Mouse (Mus musculus): ENCODE results near the gene Itgae. TPM values are rescaled to one million over a fixed set of nuclear protein-coding genes. Genes with fewer than 3 reads are reported as not detected.

Gene Itgae
- not detected in 2 replicates for polyA plus RNA-seq (2012; ENCODE audit: insufficient read depth, insufficient read length, missing spikeins)

- H3K4me1 ChIP-seq (ENCODE audit: control insufficient read depth, insufficient read depth, low read length), result peaks cover 21% of the 10 kb centered on the region
- no peak within 1 kb of the TSS for H3K27ac ChIP-seq (ENCODE audit: insufficient read depth, low read depth, low read length)
- H3K4me3 ChIP-seq (ENCODE audit: insufficient read depth, low read length), result no peak within 1 kb of the TSS
- TF ChIP-seq POLR2A (IDR thresholded peaks at IDR 0.05; ENCODE audit: borderline replicate concordance, low read depth, low read length) (no peak), CTCF (IDR thresholded peaks at IDR 0.05; ENCODE audit: low read depth, low read length) (no peak)
Measured at GRCm38 (mm10) chr11:73090283-73090682, at the start of gene Itgae. TSS of gene Itgae (plus strand) at chr11:73090583.

- Histone ChIP-seq H3K4me3 (ENCODE audit: insufficient read depth, low read length) (no peak overlapping the region), H3K4me1 (ENCODE audit: control insufficient read depth, insufficient read depth, low read length) (peaks cover 6% of the 10 kb centered on the region), H3K27ac (ENCODE audit: insufficient read depth, low read depth, low read length) (no peak overlapping the region)
- TF ChIP-seq CTCF (IDR thresholded peaks at IDR 0.05; ENCODE audit: low read depth, low read length), result no peak
- no peak for TF ChIP-seq POLR2A (IDR thresholded peaks at IDR 0.05; ENCODE audit: borderline replicate concordance, low read depth, low read length)
Measured at GRCm38 (mm10) chr11:73044229-73044755, 46.1 kb upstream of the Itgae start.

GRCm38 (mm10) chr11:73044789-73045188 is 45.6 kb upstream of the Itgae start:
- no peak overlapping the region for H3K4me3 ChIP-seq (ENCODE audit: insufficient read depth, low read length)
- peaks cover 6% of the 10 kb centered on the region for H3K4me1 ChIP-seq (ENCODE audit: control insufficient read depth, insufficient read depth, low read length)
- no peak overlapping the region for H3K27ac ChIP-seq (ENCODE audit: insufficient read depth, low read depth, low read length)
- TF ChIP-seq POLR2A (IDR thresholded peaks at IDR 0.05; ENCODE audit: borderline replicate concordance, low read depth, low read length) (no peak), CTCF (IDR thresholded peaks at IDR 0.05; ENCODE audit: low read depth, low read length) (no peak)

GRCm38 (mm10) chr11:73047542-73047996 is 42.8 kb upstream of the Itgae start, which contains the start of gene Ncbp3:
TSS of gene Ncbp3 (plus strand) at chr11:73047783.
- Histone ChIP-seq H3K27ac (ENCODE audit: insufficient read depth, low read depth, low read length) (peak within 1 kb of the TSS; percentile 44; the same call in 1 of the 2 replicates), H3K4me1 (ENCODE audit: control insufficient read depth, insufficient read depth, low read length) (peaks cover 6% of the 10 kb centered on the region), H3K4me3 (ENCODE audit: insufficient read depth, low read length) (peak within 1 kb of the TSS; percentile 84)
- no peak for TF ChIP-seq CTCF (IDR thresholded peaks at IDR 0.05; ENCODE audit: low read depth, low read length)

- H3K4me1 ChIP-seq (ENCODE audit: control insufficient read depth, insufficient read depth, low read length), result peaks cover 6% of the 10 kb centered on the region
- TF ChIP-seq POLR2A (IDR thresholded peaks at IDR 0.05; ENCODE audit: borderline replicate concordance, low read depth, low read length), result no peak
- TF ChIP-seq CTCF (IDR thresholded peaks at IDR 0.05; ENCODE audit: low read depth, low read length), result no peak
- peak overlapping the region; percentile 84 for H3K4me3 ChIP-seq (ENCODE audit: insufficient read depth, low read length)
- peak overlapping the region; percentile 44; the same call in 1 of the 2 replicates for H3K27ac ChIP-seq (ENCODE audit: insufficient read depth, low read depth, low read length)
Measured at GRCm38 (mm10) chr11:73048030-73048876, 42.1 kb upstream of the Itgae start.

- Histone ChIP-seq H3K4me1 (ENCODE audit: control insufficient read depth, insufficient read depth, low read length) (peaks cover 6% of the 10 kb centered on the region), H3K27ac (ENCODE audit: insufficient read depth, low read depth, low read length) (no peak overlapping the region), H3K4me3 (ENCODE audit: insufficient read depth, low read length) (peak overlapping the region; percentile 84)
- TF ChIP-seq CTCF (IDR thresholded peaks at IDR 0.05; ENCODE audit: low read depth, low read length) (peak; percentile 80), POLR2A (IDR thresholded peaks at IDR 0.05; ENCODE audit: borderline replicate concordance, low read depth, low read length) (no peak)
Measured at GRCm38 (mm10) chr11:73049335-73049734, 41.0 kb upstream of the Itgae start.

- no peak overlapping the region for H3K27ac ChIP-seq (ENCODE audit: insufficient read depth, low read depth, low read length)
- no peak for TF ChIP-seq CTCF (IDR thresholded peaks at IDR 0.05; ENCODE audit: low read depth, low read length)
- no peak for TF ChIP-seq POLR2A (IDR thresholded peaks at IDR 0.05; ENCODE audit: borderline replicate concordance, low read depth, low read length)
- H3K4me3 ChIP-seq (ENCODE audit: insufficient read depth, low read length), result no peak overlapping the region
- H3K4me1 ChIP-seq (ENCODE audit: control insufficient read depth, insufficient read depth, low read length), result peaks cover 3% of the 10 kb centered on the region
Measured at GRCm38 (mm10) chr11:73052795-73053194, 37.6 kb upstream of the Itgae start.

GRCm38 (mm10) chr11:73057701-73058100 is 32.7 kb upstream of the Itgae start:
- Histone ChIP-seq H3K4me3 (ENCODE audit: insufficient read depth, low read length) (no peak overlapping the region), H3K27ac (ENCODE audit: insufficient read depth, low read depth, low read length) (no peak overlapping the region), H3K4me1 (ENCODE audit: control insufficient read depth, insufficient read depth, low read length) (no peaks in the 10 kb centered on the region)
- no peak for TF ChIP-seq POLR2A (IDR thresholded peaks at IDR 0.05; ENCODE audit: borderline replicate concordance, low read depth, low read length)
- TF ChIP-seq CTCF (IDR thresholded peaks at IDR 0.05; ENCODE audit: low read depth, low read length), result no peak

GRCm38 (mm10) chr11:73059630-73060029 is 30.8 kb upstream of the Itgae start:
- no peak overlapping the region for H3K27ac ChIP-seq (ENCODE audit: insufficient read depth, low read depth, low read length)
- no peak overlapping the region for H3K4me3 ChIP-seq (ENCODE audit: insufficient read depth, low read length)
- TF ChIP-seq CTCF (IDR thresholded peaks at IDR 0.05; ENCODE audit: low read depth, low read length) (no peak), POLR2A (IDR thresholded peaks at IDR 0.05; ENCODE audit: borderline replicate concordance, low read depth, low read length) (no peak)
- no peaks in the 10 kb centered on the region for H3K4me1 ChIP-seq (ENCODE audit: control insufficient read depth, insufficient read depth, low read length)

GRCm38 (mm10) chr11:73061413-73061812 is 29.0 kb upstream of the Itgae start:
- no peaks in the 10 kb centered on the region for H3K4me1 ChIP-seq (ENCODE audit: control insufficient read depth, insufficient read depth, low read length)
- H3K27ac ChIP-seq (ENCODE audit: insufficient read depth, low read depth, low read length), result no peak overlapping the region
- H3K4me3 ChIP-seq (ENCODE audit: insufficient read depth, low read length), result no peak overlapping the region
- TF ChIP-seq POLR2A (IDR thresholded peaks at IDR 0.05; ENCODE audit: borderline replicate concordance, low read depth, low read length) (no peak), CTCF (IDR thresholded peaks at IDR 0.05; ENCODE audit: low read depth, low read length) (no peak)
